Mouse (Mus musculus): ENCODE results near the gene Haus2.
A peak's percentile ranks its signal among the peaks of the same experiment; 100 is the strongest.

Gene Haus2

DNA sequence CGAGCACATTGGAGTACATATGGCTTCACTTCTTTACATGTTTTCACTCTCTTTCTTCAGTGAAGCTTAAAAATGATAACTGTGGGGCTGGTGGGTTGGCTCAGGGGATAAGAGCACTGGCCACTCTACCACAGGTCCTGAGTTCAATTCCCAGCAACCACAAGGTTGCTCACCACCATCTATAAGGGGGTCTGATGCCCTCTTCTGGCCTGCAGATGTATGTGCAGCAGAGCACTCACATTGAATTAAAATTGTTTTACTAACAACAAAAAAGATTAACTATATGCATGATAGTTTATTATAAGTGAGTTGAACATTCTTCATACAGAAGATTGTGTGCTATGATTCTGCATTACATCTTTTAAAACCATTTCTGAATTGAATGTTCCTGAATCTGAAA is 10.4 kb downstream of the Haus2 start:
- DNase-seq = no peak

DNA sequence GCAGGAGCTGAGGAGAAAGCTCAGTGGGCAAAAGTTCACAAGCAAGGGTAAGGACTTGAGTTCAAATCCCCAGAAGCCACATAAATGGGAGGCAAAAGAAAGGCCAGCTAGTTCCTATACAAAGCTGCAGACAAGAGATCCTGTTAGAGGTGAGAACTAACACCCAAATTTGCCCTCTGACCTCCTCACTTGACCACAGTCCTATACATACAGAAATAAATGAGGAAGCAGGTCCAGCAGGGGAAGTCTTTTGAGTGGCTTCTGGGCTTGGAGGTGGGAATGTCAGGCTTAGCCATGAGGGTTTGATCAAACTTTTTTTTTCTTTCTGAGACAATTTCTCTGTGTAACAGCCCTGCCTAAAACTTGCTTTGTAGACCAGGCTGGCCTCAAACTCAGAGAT is 13.7 kb downstream of the Haus2 start:
- DNase-seq = no peak

DNA sequence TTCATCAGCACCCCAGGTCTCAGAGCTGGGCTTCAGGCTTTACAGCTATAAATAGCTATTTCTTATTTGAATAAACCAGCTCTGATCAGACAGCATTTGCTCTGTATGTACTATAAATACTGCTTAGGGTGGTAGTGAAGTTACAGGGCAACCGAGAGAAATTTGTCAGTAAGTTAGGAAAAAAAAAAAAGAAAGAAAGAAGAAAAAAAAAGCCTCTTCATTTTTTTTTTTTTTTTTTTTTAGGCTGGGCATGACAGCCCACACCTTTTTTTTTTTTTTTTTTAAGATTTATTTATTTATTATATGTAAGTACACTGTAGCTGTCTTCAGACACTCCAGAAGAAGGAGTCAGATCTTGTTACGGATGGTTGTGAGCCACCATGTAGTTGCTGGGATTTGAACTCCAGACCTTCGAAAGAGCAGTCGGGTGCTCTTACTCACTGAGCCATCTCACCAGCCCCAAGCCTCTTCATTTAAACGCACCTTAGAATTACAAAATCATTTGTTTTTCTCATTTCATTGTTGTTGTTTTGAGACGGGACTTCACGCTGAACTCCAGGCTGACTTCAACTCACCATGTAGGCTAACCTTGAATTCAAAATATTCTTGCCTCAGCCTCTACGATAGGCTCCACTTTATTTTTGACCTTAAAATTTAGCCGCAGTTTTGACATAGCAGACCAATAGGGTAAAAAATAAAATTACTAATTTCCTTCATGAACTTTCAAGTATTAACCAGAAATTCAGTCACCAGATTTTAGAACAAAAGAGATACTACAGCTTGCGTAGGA is 19.1 kb downstream of the Haus2 start:
- DNase-seq = no peak

DNA sequence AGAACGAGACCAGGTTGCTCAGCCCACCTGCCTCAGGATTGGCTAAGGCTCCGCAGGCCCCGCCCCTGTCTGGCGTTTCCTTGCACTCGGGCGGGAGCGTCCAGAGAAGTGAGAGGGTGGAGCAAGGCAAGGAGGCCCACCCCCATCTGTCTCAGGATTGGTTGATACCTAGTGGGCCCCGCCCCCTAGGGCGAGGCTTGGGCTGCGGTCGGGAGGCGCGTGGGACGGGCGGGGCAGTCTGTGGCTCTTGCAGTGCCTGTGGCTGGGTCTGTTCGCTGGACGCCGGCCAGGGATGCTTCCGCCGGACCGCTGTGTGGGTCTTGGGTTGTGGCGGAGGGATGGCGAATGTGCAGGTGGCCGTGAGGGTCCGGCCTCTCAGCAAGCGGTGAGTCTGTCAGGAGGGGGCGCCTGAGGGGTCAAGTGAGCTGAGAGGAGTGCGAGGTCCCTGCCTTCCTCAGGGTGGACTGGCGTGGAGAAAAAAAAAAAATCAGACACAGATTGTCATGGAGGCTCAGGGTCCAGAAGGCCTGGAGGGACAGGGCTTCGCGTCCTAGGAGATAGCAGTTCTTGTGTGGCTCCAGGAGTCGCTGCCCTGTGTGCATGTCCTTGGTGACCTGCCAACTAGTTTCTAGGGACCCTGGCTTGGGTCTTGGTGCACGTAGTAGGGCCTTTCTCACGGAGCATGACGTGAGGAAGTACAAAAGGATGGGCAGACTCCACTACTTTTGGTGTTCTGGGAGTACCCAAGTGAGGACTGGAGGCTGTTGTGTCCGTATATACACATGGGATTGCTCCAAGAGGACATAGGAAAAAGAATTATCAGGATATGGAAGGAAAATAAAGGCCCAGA is 19.9 kb downstream of the Haus2 start, which contains the start of gene Stard9:
Gene Stard9 (plus strand): TSS at position 236 of the 850 bp plus-strand sequence.
- DNase-seq = peak; percentile 99

DNA sequence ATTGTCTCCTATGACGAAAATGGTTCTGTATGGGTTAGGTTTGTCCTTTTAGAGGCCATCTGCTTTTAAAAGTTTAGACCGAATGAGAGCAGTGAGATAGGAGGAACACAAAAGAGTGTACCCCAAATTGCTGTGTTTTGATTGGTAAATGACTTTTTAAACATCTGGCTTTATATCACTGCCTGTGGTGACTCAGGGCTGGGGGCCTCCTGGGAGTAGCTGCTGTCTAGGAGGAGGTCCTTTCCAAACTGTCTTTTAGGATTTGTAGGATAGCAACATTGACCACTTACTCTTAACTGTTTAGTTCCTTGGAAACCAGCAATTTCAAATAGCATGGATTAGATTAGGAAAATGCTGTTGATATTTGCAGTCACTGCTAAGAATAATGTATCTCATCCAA is 21.1 kb downstream of the Haus2 start:
- DNase-seq = no peak

DNA sequence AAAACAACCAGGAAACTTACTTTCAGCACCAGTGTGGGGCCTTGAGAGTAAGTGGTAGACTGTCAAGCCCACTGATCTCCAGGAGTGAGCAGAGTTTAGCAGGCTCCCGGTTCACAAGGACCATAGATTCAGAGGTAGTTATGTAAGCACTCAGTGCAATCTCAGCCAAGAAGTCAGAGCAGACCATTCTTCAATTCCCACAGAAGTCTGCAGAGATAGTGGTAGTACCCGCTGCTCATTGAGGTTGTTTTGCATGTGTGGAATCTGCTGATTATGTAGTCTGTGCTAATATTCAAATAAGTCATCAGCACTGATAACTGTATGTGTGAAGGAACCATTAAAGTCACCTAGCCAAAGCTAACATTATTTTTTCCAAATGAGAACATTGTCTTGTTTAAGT is 21.5 kb downstream of the Haus2 start:
- no peak for DNase-seq

DNA sequence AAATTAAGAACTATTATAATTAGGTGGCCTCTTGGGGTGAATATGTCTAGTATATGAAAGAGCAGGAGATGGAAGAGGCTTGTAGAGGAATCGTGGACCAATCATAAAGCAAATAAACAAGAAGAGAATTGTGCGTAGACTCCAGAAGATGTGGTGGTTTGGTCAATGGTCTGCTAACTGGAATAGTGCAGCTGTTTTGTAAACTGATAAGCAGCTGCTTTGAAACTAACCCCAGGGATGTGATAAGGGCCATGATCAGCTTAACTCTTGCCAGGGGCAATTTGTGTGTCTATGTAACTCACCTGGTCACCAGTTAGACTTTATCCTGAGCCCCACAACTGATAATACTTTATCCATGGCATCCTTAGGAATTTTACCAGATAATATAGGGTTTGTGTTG is 22.3 kb downstream of the Haus2 start:
- no peak for DNase-seq

DNA sequence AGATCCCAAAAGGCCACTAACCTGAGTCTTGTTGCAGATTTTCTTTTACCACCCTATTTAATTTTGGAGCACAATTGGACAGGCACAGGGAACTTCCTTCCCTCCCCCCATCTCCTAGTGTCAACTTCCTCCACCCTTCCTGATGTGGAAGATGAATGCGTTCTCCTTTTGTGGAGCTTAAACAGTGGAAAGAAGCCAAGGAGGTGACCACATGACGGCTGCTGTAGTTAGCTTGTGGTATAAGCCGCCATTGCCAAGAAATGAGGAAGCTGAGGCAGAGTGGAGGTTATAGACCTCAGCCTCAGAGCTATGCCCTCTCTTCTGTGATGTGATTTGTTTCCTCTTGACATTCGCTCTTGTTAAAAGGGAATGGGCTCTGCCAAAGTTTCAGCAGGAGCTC is 22.8 kb downstream of the Haus2 start:
- DNase-seq = no peak

DNA sequence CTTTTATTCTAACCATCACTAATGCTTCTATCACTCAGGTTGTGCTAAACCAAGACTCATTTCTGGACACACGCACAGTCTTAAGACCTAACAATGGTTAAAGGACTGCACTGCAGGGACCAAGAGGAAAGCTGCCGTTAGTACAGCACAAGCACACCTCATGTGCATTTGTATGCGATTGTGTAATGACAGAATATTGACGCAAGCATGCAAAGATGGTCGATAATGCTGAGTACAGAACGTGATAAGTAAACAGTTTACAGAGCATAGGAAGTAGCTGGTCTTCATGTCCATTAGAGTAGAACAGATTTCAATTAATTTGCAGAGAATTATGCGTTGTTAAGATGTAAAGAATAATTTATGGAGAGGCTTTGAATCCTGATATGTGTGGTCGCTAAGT is 31.7 kb downstream of the Haus2 start:
- no peak for DNase-seq

DNA sequence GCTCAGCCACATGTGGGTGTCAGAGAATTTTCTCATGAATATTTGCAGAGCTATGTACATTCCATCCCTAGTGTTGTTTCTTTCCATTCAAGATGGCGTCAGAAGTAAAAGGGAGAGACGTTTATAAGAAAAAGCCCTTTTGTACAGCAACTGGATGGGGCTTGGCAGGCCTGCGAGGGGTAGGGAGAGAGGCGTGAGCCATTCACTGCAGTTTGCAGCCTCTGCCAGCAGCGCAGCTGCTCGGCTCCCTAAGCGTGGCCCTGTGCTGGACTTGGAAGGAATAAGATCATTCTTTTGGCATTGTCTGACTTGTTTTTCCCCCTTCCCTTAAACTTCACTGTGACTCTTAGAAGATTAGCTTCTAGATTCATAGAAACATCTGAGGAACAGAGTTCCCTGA is 34.7 kb downstream of the Haus2 start:
- DNase-seq = no peak

DNA sequence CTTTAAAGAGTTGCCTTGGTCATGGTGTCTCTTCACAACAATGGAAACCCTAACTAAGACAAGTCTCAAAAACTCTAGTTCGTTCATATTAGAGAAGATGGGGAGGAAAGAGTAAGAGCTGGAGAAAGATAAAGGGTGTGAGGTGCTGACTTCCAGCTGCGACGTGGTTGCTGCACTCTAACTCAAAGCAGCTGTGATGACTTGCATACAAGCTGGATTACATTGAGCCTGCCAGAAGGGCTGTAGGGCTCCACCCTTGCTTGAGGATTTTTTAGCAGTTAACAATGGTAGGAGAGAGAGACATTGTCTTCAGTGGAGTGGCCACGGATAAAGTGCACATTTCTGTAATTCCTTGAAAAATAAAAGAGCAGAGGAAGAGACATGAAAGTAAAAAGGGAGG is 37.6 kb downstream of the Haus2 start:
- DNase-seq = no peak

DNA sequence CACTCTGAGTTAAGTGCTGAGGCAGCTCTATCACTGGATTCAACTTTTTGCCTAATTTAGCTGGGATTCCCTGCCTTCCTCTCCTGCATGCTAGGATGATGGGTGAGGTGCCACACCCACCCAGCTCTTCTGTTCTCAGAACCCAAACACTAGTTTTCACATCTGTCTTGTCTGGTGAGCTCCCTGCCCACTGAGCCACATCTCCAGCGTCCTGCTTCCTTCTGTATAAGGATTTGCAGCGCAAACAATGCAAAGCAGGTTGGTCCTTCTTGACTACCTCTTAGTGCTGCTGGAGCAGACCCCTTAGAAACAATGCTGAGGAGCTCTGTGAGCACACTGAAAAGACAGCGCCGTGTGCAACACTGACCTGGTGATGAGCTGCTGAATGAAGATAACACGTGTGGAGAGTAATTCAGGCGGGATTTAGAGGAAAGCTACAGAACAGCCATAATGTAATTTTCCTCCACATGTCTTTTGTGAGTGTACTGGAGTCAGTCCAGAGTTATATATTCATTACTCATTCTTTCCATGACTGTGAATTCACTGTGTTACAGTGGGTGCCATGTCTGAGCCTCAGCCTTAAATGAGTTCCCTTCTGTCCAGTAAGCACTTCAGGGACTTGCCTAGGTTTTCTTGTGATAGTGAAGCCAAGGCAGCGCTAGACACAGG is 43.2 kb downstream of the Haus2 start:
- DNase-seq = no peak

DNA sequence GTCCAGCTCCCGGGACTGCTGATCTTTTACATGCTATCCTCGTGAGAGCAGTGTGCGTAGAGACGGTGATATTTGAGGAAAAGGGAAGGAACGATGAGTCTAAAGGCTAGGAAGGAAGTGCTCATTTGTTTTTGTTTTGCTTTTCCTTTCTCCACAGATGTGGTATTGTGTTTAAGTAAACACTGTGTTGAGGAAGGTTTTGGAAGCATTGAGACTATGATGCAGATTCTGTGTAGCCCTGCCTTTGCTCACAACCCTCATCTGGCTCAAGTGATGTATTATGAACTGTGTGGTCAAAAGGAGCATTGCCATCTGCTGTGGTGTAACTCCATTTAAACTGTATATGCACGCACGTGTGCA is 43.7 kb downstream of the Haus2 start:
- no peak for DNase-seq

DNA sequence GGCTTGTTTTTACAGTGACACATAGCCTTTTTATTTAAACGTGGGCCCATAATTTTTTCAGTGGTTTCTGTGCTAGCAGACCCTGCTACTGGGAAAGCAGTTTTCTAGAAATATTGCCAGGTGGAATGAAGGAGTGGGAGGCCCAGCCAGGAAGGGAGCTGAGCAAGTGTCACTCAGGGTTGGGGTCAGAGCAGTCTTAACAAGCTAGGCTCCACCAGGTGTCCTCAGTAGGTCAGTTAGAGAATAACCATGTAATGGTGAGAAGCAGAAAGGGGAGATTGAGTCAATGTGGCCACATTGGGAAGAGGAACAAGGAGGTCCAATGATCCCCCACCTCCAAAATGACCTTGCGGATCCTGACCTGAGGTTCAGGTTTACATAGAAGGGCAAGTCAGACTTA is 45.5 kb downstream of the Haus2 start:
- no peak for DNase-seq

DNA sequence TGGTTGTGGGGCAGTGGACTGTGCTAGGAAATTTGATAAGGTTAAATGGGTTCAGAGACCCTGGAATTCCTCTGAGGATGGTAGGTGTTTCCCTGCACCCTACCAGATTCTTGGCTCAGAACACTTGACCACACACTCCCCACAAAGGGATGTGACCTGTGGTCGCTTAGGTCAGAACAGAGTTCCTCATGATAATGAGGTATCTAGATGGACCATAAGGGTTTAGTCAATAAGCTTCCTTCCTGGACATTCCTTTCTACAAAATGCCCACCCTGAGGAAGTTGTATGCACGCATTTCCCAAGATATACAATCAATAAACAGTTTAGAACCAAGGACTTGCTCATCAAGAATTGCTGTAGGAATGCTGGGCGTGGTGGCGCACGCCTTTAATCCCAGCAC is 46.7 kb downstream of the Haus2 start:
- no peak for DNase-seq

DNA sequence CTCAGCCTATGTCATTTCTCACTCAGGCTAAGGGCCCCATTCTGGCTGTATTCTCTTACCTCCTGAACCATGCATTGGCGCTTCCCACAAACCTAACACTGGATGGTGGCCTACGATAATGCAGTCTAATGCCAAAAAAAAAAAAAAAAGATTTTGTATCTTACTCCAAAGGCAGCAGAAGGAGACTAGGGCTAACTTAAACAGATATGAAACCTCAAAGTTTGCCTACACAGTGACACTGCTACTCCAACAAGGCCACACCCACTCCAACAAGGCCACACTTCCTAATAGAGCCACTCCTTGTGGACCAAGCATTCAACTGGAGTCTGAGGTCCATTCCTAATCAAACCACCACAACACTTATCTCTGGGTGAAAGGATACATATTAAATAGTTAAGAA is 47.5 kb downstream of the Haus2 start:
- DNase-seq = no peak

DNA sequence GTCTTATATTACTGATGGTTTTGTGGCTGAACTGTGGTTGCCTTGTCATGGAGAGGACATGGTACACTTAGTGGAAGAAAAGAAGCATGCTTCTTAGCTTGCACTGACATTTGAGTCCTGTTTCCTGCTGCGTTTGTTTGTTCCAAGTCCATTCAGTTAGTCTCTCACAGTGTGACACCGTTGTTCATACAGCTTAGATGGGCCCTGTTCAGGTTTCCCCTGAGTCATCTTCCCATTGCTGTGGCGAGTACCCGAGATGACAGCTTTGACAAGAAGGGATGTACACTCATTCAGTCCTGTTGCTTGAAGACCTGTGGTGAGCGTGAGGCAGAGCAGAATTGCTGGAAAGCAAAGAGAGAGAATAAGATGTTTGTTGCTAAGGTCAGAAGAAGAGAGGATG is 49.3 kb downstream of the Haus2 start:
- no peak for DNase-seq

DNA sequence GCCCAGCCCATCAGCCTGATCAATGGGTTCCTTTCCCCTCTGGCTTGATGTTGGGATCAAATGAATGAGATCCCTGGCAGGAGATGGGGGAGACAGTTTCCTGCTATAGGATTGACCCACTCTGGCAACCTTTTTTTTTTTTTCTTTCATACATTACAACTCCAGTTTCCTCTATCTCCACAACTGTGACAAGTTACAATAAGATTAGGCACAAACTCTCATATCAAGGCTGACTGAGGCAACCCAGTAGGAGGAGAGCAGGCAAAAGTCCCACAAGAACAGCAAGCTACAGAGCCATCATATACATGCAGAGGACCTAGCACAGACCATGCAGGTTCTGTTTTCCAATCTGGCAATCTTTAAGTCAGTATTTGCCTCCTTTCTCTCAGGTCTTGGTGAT is 50.1 kb downstream of the Haus2 start:
- no peak for DNase-seq

DNA sequence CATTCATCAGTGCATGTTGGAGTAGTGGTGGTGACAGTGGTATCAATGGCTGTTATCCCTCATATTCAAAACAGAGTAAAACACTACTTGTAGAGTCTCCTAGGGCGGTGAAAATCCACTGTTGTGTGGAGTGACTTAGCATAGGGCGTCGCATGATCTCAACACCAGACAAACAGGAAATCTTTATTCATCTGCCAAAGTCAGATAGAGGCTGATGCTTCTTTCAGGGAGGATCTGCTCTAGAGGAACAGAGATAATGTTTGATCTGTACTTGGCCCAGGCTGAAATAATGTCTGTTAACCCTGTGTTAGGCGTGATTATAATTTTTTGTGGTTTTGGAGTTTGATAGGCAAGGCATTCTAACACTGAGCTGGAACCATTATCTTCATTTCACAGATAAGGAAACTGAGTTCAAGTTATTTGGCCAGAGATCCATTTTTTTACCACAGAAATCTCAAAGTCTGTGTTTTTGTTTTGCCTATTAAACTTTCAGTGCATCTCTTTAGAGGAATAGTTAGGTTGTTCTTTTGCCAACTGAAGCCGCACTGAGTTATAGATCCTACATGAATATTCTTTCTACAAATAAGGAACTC is 51.4 kb downstream of the Haus2 start:
- no peak for DNase-seq

DNA sequence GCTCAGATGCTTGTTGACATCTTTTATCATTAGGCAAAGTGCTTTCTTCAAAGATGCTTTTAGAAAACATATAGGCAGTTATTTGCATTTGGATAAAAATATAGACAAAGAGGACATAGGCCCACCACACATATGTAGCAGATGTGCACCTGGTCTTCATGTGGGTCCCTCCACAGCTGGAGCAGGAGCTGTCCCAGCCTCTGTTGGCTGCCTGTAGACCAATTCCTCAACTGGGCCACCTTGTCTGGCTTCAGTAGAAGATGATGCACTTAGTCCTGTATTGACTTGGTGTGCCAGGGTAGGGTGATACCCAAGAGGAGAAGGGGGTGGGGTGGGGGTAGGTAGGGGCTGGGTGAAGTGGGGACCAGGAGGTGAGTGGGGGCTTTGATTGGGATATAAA is 53.6 kb downstream of the Haus2 start:
- DNase-seq = no peak

DNA sequence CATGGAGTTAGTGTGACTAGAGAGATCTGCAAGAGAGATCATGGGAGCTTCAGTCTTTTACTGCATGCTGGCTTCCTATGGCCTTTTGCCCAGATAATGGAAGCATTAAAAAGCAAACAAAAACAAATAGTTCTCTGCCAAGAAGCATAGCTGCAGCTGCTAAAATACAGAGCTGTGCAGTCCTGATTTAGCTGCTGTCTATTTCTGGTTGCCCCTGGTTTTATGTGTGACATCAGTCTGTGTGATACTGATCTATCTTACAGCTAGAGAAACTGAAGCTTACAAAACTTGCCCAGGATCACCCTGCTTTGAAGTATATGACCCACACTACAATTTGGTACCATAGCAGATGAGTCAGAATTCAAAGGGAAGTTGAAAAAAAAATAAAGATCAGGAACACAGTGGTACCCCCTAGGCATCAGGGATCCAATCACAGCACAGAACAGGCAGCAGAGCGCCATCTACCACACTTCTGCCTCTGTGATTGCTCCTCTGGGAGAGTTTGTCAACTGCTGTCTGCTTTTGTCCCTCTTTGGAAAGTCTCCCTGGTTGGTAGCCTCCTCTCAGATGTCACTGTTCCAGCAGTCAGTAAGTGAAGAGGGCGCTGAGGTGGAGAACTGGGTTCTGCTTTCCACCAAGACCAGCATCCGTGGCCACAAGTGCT is 54.4 kb downstream of the Haus2 start:
- no peak for DNase-seq

DNA sequence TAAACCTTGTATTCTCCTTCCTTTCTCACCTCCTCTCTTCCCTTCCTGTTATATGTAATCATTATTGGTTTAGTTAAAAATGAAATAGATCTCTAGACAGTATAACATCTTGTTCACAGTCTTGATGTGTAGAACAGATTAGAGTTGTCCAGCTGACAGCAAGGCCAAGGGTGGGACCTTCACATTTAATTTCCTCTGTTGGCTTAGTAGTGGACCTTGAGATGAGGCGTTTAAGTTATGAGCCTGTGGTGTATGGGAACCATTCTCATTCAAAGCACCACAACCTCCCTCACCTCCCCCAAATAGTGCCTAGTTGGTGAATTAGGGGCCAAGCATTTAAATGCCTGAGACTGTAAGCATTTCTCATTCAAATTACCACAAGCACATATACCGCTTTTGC is 58.3 kb downstream of the Haus2 start:
- DNase-seq = no peak

DNA sequence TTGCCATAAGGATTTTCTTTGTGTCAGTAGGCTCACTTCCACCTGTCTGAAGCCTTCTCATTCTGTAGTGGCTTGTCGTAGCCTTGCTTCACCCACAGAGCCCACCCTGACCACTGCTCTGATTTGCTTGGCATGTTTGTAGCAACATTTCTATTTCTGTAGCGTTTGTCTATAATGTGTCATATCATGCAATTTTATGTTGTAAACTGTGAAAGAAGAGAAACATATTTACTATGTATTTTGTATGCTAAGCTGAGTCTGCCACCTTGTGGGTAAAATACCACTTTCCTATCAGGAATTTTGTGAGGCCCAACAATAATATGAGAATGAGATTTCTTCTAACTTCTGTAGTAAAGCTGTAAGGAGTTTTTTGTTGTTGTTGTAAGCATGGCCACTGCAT is 61.1 kb downstream of the Haus2 start:
- no peak for DNase-seq

Measured in cerebellum, adult 11 months (tissue).